Mouse (Mus musculus): ENCODE measurements around the gene Cox5a. TPM values are rescaled to one million over a fixed set of nuclear protein-coding genes. Genes with fewer than 3 reads are reported as not detected.

Gene Cox5a
- polyA plus RNA-seq, 2 experiments from 2014 or later: 197 to 242 TPM

DNA sequence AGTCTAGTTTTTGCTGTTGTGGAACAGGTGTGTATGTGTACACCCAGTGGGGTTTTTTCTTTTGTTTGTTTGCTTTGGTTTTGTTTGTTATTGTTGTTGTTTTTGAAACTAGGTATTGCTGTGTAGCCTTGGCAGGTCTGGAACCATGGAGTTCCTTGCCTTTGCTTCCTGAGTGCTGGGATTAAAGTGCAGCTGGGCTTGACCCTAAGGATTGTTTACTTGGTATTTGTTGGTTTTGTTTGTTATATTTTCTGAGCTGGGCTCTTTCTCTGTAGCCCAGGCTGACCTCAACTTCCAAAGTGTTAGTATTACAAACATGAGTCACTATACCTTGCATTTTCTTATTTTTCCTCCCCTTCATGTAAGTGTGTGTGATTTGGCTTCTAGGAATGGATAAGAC, 5.4 kb downstream of the Cox5a start:
- no peak for ATAC-seq

DNA sequence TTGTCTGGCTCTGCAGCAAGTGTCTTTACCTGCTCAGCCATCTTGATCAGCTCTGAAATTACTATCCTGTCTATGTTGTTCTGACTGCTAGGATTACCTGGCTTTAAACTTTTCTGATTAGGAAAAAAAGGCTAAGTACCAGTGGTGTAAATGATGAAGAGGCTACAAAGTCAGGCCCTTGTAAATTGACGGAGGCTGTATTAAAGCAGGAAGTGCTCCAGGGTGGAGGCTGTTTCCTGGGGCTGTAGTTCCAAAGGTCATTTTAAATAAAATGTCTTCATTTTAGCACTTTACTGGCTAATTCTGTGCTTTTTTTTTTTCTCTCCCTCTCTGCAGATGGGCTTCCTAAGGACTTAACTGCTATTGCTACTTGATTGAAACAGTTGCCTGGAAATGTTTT, 10.9 kb downstream of the Cox5a start:
- ATAC-seq: no peak

GRCm38 (mm10) chr9:57536362-57536761, 15.3 kb downstream of the Cox5a start:
- no peak for ATAC-seq

GRCm38 (mm10) chr9:57537044-57537727, 16.1 kb downstream of the Cox5a start, which contains the start of gene Fam219b:
TSS of gene Fam219b (plus strand) at chr9:57537528.
- peak; percentile 92 for ATAC-seq

DNA sequence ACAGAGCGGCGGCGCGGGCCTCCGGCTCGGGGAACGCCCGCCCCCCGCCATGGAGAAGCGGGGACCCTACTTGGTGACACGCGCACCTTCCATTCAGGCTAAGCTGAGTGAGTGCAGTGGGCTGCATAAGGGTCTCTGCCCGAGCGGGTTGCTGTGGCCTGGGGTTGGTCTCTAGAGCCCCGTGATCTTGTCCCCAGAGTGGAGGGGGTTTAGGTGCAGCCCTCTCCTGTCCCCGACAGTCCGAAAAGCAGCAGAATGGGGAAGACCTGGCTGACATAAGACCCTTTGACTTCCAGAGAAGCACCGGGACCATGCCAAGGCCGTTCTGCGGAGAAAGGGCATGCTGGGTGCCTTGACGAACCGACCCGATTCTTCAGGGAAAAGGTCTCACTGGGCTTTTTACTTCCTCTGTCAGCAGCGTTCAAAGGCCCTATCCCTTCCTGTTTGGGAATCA, 16.7 kb downstream of the Cox5a start:
- peak; percentile 51 for ATAC-seq

- ATAC-seq: no peak
Measured at GRCm38 (mm10) chr9:57539550-57539949, 18.5 kb downstream of the Cox5a start.

DNA sequence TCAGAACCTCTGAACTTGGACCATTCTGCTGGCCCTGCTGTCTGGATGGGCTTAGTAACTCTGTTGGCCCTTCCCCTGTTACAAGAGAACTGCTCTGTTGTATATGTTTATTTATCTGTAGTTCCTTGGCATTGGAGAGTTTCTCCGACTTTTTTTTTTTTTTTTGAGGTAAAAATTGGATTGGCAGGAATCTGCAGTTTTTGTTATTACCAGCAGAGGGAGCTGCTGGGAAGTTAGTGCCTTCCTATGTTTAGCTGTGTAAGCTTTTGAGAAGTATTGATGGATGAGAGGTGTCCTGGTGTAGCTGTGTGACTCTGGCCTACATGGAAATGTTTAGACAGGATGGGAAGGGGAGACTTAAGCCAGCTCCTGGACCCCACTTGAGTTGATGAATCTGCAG, 20.2 kb downstream of the Cox5a start:
- peak; percentile 27 for ATAC-seq

GRCm38 (mm10) chr9:57543951-57544350, 22.9 kb downstream of the Cox5a start:
- no peak for ATAC-seq

GRCm38 (mm10) chr9:57547287-57547686, 26.2 kb downstream of the Cox5a start:
- ATAC-seq: no peak

GRCm38 (mm10) chr9:57547869-57548268, 26.8 kb downstream of the Cox5a start:
- ATAC-seq: no peak

- ATAC-seq: no peak
Measured at GRCm38 (mm10) chr9:57549186-57549585, 28.1 kb downstream of the Cox5a start.

DNA sequence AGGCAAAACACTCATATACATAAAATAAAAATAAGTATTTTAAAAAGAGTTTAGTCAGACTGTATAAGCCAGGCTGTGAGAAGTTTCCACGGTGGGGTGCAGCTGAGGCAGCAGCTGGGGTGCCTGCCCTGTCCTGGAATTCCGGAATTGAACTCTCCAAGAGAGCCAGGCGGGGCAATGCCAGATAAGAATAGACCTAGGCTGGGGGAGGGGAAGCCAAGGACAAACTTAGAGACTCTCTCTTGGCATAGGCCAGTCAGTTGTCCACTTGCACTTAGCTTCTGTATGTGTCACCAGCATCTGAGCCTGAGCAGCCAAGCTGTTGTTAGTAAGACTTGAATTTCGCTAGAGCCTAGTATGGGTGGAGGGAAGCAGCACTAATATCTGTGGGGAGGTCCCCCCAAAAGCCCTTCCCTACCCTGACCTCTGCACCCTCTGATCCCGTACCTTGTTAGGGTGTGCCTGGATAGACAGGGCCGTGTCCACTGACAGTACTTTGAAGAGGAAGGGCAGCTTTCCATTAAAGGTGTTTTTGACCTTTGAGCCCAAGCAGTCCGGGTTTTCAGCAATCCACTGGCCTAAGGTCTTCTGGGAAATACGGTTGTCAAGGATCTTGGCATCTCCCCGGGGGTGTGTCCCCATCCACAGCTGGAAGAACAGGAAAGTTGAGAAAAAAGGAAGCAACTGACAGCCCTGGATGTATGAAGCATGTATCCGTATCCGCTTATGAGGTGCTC, 29.2 kb downstream of the Cox5a start:
- no peak for ATAC-seq

GRCm38 (mm10) chr9:57552139-57552887, 31.2 kb downstream of the Cox5a start, which contains the start of gene Mpi:
TSS of gene Mpi (minus strand) at chr9:57552763.
- no peak for ATAC-seq

DNA sequence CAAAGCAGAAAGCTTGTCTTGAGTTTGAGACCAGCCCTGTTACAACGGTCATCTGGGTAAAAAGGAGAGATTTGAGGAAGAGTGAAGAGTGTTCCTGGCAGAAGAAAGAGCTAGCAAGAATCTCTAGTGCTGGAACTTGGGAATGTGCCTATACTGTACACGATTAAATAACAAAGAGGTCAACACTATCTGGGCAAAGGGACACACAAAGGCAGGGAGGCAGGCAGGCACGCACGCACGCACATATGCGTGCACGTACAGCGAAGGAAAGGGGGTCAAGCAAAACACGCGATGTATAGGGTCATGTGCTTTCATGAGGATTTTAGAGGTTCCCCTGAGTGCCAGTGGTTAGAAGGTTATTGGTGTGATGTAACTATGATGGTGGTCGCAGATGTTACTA, 32.0 kb downstream of the Cox5a start:
- ATAC-seq: no peak

- ATAC-seq: no peak
Measured at GRCm38 (mm10) chr9:57554753-57555152, 33.7 kb downstream of the Cox5a start.

DNA sequence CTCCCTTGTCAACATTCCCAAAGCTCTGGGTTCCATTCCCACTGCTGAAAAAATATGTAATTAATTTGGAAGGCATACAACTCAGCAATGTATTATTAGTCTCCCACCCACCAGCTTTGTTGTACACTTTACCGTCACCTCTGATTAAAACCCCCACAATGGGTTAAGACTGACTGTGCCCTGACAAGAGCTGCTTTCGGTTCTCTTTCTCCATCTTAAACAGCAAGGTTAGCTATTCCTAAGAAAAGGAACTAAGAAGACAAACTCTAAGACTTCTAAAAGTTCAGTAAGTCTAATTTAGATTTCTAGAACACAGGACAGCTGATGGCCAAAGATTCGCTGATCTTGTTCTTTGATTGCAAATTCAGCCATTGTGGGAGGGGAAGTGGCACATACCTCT, 36.1 kb downstream of the Cox5a start:
- no peak for ATAC-seq

DNA sequence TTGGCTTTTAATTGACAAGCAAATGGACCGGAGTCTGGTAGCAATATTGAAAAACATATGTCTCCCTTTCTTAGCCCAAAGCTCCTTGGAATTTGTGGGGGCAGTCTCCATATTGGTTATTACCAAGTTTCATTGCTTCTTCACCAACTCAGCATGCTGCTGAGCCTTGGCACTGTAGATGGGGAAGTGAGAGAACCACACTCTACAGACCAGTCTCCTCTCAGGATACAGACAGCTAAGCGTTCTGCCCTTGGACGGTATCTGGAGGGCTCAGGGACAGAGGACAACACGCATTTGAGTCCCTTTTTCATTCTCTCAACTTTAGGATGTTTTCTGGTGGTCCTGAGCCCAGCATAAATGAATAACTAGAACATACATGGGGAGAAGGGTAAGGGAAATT, 37.6 kb downstream of the Cox5a start:
- ATAC-seq: no peak

- ATAC-seq: no peak
Measured at GRCm38 (mm10) chr9:57559568-57559967, 38.5 kb downstream of the Cox5a start.

GRCm38 (mm10) chr9:57560263-57560662, 39.2 kb downstream of the Cox5a start:
- ATAC-seq: no peak

- ATAC-seq: peak; percentile 95
Measured at GRCm38 (mm10) chr9:57560861-57561710, 40.0 kb downstream of the Cox5a start, which contains the start of gene Scamp2. TSS of gene Scamp2 (plus strand) at chr9:57560943.

DNA sequence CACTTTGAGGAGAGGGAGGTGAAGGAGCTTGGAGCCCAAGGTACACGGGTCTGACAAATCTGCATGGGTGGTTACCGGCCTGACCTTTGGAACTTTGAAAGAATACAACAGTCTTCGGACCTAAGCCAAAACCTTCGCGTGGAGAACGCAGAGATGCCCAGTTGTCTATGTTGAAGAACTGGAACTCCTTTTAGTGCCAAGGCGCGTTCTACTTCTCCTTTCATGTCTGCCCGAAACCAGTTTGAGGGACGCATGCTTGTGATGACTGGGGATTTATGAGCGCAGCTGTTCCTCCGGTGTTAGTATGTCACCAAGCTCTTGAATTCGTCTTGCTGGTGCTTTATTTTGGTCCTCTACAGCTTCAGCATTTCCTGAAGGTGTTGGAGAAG, 40.6 kb downstream of the Cox5a start:
- no peak for ATAC-seq

- ATAC-seq: no peak
Measured at GRCm38 (mm10) chr9:57562896-57563372, 41.9 kb downstream of the Cox5a start.

Data from CD4-positive, CD25-positive, alpha-beta regulatory T cell, adult 4 months (primary cell).